Mouse (Mus musculus): ENCODE results near the gene Mxra8. TPM values are rescaled to one million over a fixed set of nuclear protein-coding genes. Genes with fewer than 3 reads are reported as not detected.

Mxra8 gene
- total RNA-seq (2012; rRNA removed) = 14.2 and 14.4 TPM in 2 replicates

GRCm38 (mm10) chr4:155839483-155839910 is at the start of gene Mxra8:
Gene Mxra8, plus strand, starts transcription at chr4:155839680.
- no peaks in the 10 kb centered on the region for H3K36me3 ChIP-seq (ENCODE audit: control insufficient read depth, insufficient read depth, low read length, poor library complexity, severe bottlenecking)
- TF ChIP-seq ZC3H11A (IDR thresholded peaks at IDR 0.05; ENCODE audit: borderline replicate concordance, low read depth, low read length) (no peak), MAFK (IDR thresholded peaks at IDR 0.05; ENCODE audit: insufficient read depth, low read depth, low read length) (no peak), ZNF384 (IDR thresholded peaks at IDR 0.05; ENCODE audit: low read depth, low read length) (no peak), HCFC1 (IDR thresholded peaks at IDR 0.05; ENCODE audit: borderline replicate concordance, insufficient read depth, low read length) (no peak), CHD2 (IDR thresholded peaks at IDR 0.05; ENCODE audit: low read depth, low read length) (no peak)
- no peaks in the 10 kb centered on the region for H3K9me3 ChIP-seq (ENCODE audit: control insufficient read depth, insufficient read depth, low read depth, low read length)
- H3K4me3 ChIP-seq (ENCODE audit: insufficient read depth in 1 of 2, low read depth in 1 of 2, low read length in 2 of 2, poor library complexity in 1 of 2, severe bottlenecking in 1 of 2) = peak within 1 kb of the TSS; percentile 26 to 64; a peak in 3 of 4 replicates
- DNase-seq (ENCODE audit: low read depth, low spot score) = no peak
- H3K9ac ChIP-seq (ENCODE audit: insufficient read depth, low read depth, low read length, poor library complexity, severe bottlenecking) = no peak within 1 kb of the TSS
- peaks cover 2 to 17% of the 10 kb centered on the region in 2 experiments; a peak in 3 of 4 replicates for H3K4me1 ChIP-seq (ENCODE audit: control insufficient read depth in 2 of 2, insufficient read depth in 2 of 2, low read length in 2 of 2, poor library complexity in 1 of 2)
- in situ Hi-C loops (cut with MboI; ENCODE audit: low sequenced_read_pairs in 2 of 2, unreplicated experiment in 2 of 2) = no loop called here
- H3K27ac ChIP-seq (ENCODE audit: insufficient read depth, low read depth, low read length, poor library complexity, severe bottlenecking) = no peak within 1 kb of the TSS; the same call in 1 of the 2 replicates

DNA sequence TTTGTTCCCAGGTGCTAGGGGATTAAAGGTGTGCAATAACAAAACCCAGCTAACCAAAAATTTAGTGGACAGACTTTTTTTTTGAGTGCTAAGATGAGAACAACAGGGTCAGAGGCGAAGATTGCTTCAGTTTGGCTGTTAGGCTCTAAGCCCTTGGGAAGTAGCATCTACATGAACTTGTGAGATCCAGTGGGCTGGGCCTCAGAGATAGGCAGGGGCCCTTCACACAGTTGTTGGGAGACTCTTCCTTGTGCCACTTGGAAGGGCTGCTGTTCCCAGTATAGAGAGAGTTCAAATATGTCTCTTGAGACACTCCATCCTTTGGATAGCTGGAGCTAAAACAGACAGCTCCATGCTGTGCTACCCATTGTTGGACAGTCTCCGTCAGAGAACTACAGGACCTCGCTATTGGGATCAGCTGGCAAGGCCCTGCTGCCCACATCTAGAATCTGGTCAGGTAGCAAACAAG is 49.4 kb upstream of the Mxra8 start, which contains the start of gene Ankrd65:
Gene Ankrd65, plus strand, starts transcription at position 419 of the 469 bp plus-strand sequence.
- no peaks in the 10 kb centered on the region for H3K36me3 ChIP-seq (ENCODE audit: control insufficient read depth, insufficient read depth, low read length, poor library complexity, severe bottlenecking)
- no peak within 1 kb of the TSS for H3K9ac ChIP-seq (ENCODE audit: insufficient read depth, low read depth, low read length, poor library complexity, severe bottlenecking)
- TF ChIP-seq ZNF384 (IDR thresholded peaks at IDR 0.05; ENCODE audit: low read depth, low read length) = no peak
- TF ChIP-seq MAFK (IDR thresholded peaks at IDR 0.05; ENCODE audit: insufficient read depth, low read depth, low read length) = no peak
- no peak for TF ChIP-seq HCFC1 (IDR thresholded peaks at IDR 0.05; ENCODE audit: borderline replicate concordance, insufficient read depth, low read length)
- TF ChIP-seq CHD2 (IDR thresholded peaks at IDR 0.05; ENCODE audit: low read depth, low read length) = no peak
- no peak for TF ChIP-seq ZC3H11A (IDR thresholded peaks at IDR 0.05; ENCODE audit: borderline replicate concordance, low read depth, low read length)
- H3K4me3 ChIP-seq (ENCODE audit: insufficient read depth in 1 of 2, low read depth in 1 of 2, low read length in 2 of 2, poor library complexity in 1 of 2, severe bottlenecking in 1 of 2) = no peak within 1 kb of the TSS
- H3K4me1 ChIP-seq (ENCODE audit: control insufficient read depth in 2 of 2, insufficient read depth in 2 of 2, low read length in 2 of 2, poor library complexity in 1 of 2) = peaks cover 3 to 4% of the 10 kb centered on the region in 2 experiments; a peak in 3 of 4 replicates
- DNase-seq (ENCODE audit: low read depth, low spot score) = no peak
- in situ Hi-C loops (cut with MboI; ENCODE audit: low sequenced_read_pairs in 2 of 2, unreplicated experiment in 2 of 2) = no loop called here
- H3K9me3 ChIP-seq (ENCODE audit: control insufficient read depth, insufficient read depth, low read depth, low read length) = no peaks in the 10 kb centered on the region
- no peak within 1 kb of the TSS for H3K27ac ChIP-seq (ENCODE audit: insufficient read depth, low read depth, low read length, poor library complexity, severe bottlenecking)

GRCm38 (mm10) chr4:155790650-155791161 is 48.8 kb upstream of the Mxra8 start:
- Histone ChIP-seq H3K4me1 (ENCODE audit: control insufficient read depth in 2 of 2, insufficient read depth in 2 of 2, low read length in 2 of 2, poor library complexity in 1 of 2) (no peaks in the 10 kb centered on the region), H3K9me3 (ENCODE audit: control insufficient read depth, insufficient read depth, low read depth, low read length) (no peaks in the 10 kb centered on the region), H3K9ac (ENCODE audit: insufficient read depth, low read depth, low read length, poor library complexity, severe bottlenecking) (no peak overlapping the region), H3K36me3 (ENCODE audit: control insufficient read depth, insufficient read depth, low read length, poor library complexity, severe bottlenecking) (no peaks in the 10 kb centered on the region), H3K27ac (ENCODE audit: insufficient read depth, low read depth, low read length, poor library complexity, severe bottlenecking) (no peak overlapping the region), H3K4me3 (ENCODE audit: insufficient read depth in 1 of 2, low read depth in 1 of 2, low read length in 2 of 2, poor library complexity in 1 of 2, severe bottlenecking in 1 of 2) (no peak overlapping the region)
- TF ChIP-seq HCFC1 (IDR thresholded peaks at IDR 0.05; ENCODE audit: borderline replicate concordance, insufficient read depth, low read length) = no peak
- TF ChIP-seq ZC3H11A (IDR thresholded peaks at IDR 0.05; ENCODE audit: borderline replicate concordance, low read depth, low read length) = no peak
- no peak for TF ChIP-seq MAFK (IDR thresholded peaks at IDR 0.05; ENCODE audit: insufficient read depth, low read depth, low read length)
- no peak for TF ChIP-seq ZNF384 (IDR thresholded peaks at IDR 0.05; ENCODE audit: low read depth, low read length)
- no peak for TF ChIP-seq CHD2 (IDR thresholded peaks at IDR 0.05; ENCODE audit: low read depth, low read length)
- DNase-seq (ENCODE audit: low read depth, low spot score) = no peak
- in situ Hi-C loops (cut with MboI; ENCODE audit: low sequenced_read_pairs in 2 of 2, unreplicated experiment in 2 of 2) = no loop called here

DNA sequence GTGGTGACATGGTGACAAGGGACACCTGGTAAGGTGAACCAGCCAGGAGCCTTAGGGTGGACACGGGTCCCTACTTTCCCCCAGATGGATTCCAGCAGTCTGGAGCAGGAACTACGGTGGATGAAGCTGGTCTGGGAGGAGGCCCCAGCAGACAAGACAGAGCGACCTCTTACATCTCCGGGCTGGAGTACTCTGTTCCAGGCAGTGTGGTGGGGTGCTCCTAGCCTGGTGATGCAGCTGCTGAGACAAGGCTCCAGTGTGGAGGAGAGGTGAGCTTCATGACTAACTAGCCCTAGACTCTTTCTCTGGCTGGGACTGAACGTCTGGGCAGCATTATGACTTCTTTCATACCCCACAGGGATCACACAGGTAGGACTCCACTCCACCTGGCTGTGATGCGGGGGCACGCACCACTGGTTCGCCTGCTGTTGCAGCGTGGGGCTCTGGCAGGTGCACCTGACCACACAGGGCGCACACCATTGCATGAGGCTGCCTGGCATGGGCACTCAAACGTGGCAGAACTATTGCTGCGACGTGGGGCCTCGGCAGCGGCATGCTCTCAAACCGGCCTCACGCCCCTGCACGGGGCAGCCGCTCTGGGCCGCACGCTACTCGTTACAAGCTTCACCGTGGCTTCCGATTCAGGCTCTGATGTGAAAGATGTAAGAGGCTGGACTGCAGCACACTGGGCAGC is 48.1 kb upstream of the Mxra8 start:
- no peak for TF ChIP-seq ZNF384 (IDR thresholded peaks at IDR 0.05; ENCODE audit: low read depth, low read length)
- TF ChIP-seq MAFK (IDR thresholded peaks at IDR 0.05; ENCODE audit: insufficient read depth, low read depth, low read length) = no peak
- TF ChIP-seq CHD2 (IDR thresholded peaks at IDR 0.05; ENCODE audit: low read depth, low read length) = no peak
- TF ChIP-seq HCFC1 (IDR thresholded peaks at IDR 0.05; ENCODE audit: borderline replicate concordance, insufficient read depth, low read length) = no peak
- TF ChIP-seq ZC3H11A (IDR thresholded peaks at IDR 0.05; ENCODE audit: borderline replicate concordance, low read depth, low read length) = no peak
- peak overlapping the region; percentile 2; the same call in 1 of the 2 replicates for H3K9ac ChIP-seq (ENCODE audit: insufficient read depth, low read depth, low read length, poor library complexity, severe bottlenecking)
- H3K4me3 ChIP-seq (ENCODE audit: insufficient read depth in 1 of 2, low read depth in 1 of 2, low read length in 2 of 2, poor library complexity in 1 of 2, severe bottlenecking in 1 of 2) = peak overlapping the region; percentile 58
- no peak for DNase-seq (ENCODE audit: low read depth, low spot score)
- in situ Hi-C loops (cut with MboI; ENCODE audit: low sequenced_read_pairs in 2 of 2, unreplicated experiment in 2 of 2) = no loop called here
- no peaks in the 10 kb centered on the region for H3K36me3 ChIP-seq (ENCODE audit: control insufficient read depth, insufficient read depth, low read length, poor library complexity, severe bottlenecking)
- no peaks in the 10 kb centered on the region for H3K4me1 ChIP-seq (ENCODE audit: control insufficient read depth in 2 of 2, insufficient read depth in 2 of 2, low read length in 2 of 2, poor library complexity in 1 of 2)
- H3K9me3 ChIP-seq (ENCODE audit: control insufficient read depth, insufficient read depth, low read depth, low read length) = no peaks in the 10 kb centered on the region
- H3K27ac ChIP-seq (ENCODE audit: insufficient read depth, low read depth, low read length, poor library complexity, severe bottlenecking) = no peak overlapping the region
